Mouse (Mus musculus): ENCODE data around the gene Gm17409. TPM values are rescaled to one million over a fixed set of nuclear protein-coding genes. Genes with fewer than 3 reads are reported as not detected.

Gene Gm17409
- total and polyA plus RNA-seq, 3 experiments: not detected

GRCm38 (mm10) chr2:58486441-58487278, 16.7 kb downstream of the Gm17409 start:
- DNase-seq (ENCODE audit: low spot score): no peak
- TF ChIP-seq GATA2 (IDR thresholded peaks at IDR 0.05; ENCODE audit: borderline replicate concordance, low read depth, low read length): no peak
- TF ChIP-seq POLR2AphosphoS5 (IDR thresholded peaks at IDR 0.05; ENCODE audit: insufficient replicate concordance, low read depth, low read length): no peak
- TF ChIP-seq CTCF (IDR thresholded peaks at IDR 0.05; ENCODE audit: low read depth, low read length): no peak
- TF ChIP-seq TAL1 (conservative IDR thresholded peaks at IDR 0.05; ENCODE audit: low read depth, low read length): no peak
- TF ChIP-seq GATA1 (IDR thresholded peaks at IDR 0.05; ENCODE audit: borderline replicate concordance, low read length): no peak
- peaks cover 61% of the 10 kb centered on the region for H3K9me3 ChIP-seq (replicated peaks)
- H3K4me3 ChIP-seq (ENCODE audit: low read depth, low read length): no peak overlapping the region
- H3K36me3 ChIP-seq (replicated peaks): no peaks in the 10 kb centered on the region
- no peaks in the 10 kb centered on the region for H3K27me3 ChIP-seq (ENCODE audit: insufficient read depth, low read length)
- ATAC-seq (ENCODE audit: extremely low read depth, insufficient number of reproducible peaks, low FRiP score, poor library complexity, severe bottlenecking): no peak
- H3K4me1 ChIP-seq (ENCODE audit: insufficient read depth, low read depth, low read length): no peaks in the 10 kb centered on the region

- Histone ChIP-seq H3K27me3 (ENCODE audit: insufficient read depth, low read length) (no peaks in the 10 kb centered on the region), H3K9me3 (replicated peaks) (peaks cover 61% of the 10 kb centered on the region), H3K36me3 (replicated peaks) (no peaks in the 10 kb centered on the region), H3K4me1 (ENCODE audit: insufficient read depth, low read depth, low read length) (no peaks in the 10 kb centered on the region), H3K4me3 (ENCODE audit: low read depth, low read length) (no peak overlapping the region)
- no peak for ATAC-seq (ENCODE audit: extremely low read depth, insufficient number of reproducible peaks, low FRiP score, poor library complexity, severe bottlenecking)
- no peak for DNase-seq (ENCODE audit: low spot score)
- TF ChIP-seq CTCF (IDR thresholded peaks at IDR 0.05; ENCODE audit: low read depth, low read length) (no peak), POLR2AphosphoS5 (IDR thresholded peaks at IDR 0.05; ENCODE audit: insufficient replicate concordance, low read depth, low read length) (no peak), GATA1 (IDR thresholded peaks at IDR 0.05; ENCODE audit: borderline replicate concordance, low read length) (no peak), GATA2 (IDR thresholded peaks at IDR 0.05; ENCODE audit: borderline replicate concordance, low read depth, low read length) (no peak), TAL1 (conservative IDR thresholded peaks at IDR 0.05; ENCODE audit: low read depth, low read length) (no peak)
Measured at GRCm38 (mm10) chr2:58487279-58487560, 17.3 kb downstream of the Gm17409 start.

- TF ChIP-seq TAL1 (conservative IDR thresholded peaks at IDR 0.05; ENCODE audit: low read depth, low read length): no peak
- TF ChIP-seq CTCF (IDR thresholded peaks at IDR 0.05; ENCODE audit: low read depth, low read length): no peak
- no peak for TF ChIP-seq GATA2 (IDR thresholded peaks at IDR 0.05; ENCODE audit: borderline replicate concordance, low read depth, low read length)
- no peak for TF ChIP-seq GATA1 (IDR thresholded peaks at IDR 0.05; ENCODE audit: borderline replicate concordance, low read length)
- TF ChIP-seq POLR2AphosphoS5 (IDR thresholded peaks at IDR 0.05; ENCODE audit: insufficient replicate concordance, low read depth, low read length): no peak
- no peak for ATAC-seq (ENCODE audit: extremely low read depth, insufficient number of reproducible peaks, low FRiP score, poor library complexity, severe bottlenecking)
- Histone ChIP-seq H3K4me1 (ENCODE audit: insufficient read depth, low read depth, low read length) (no peaks in the 10 kb centered on the region), H3K9me3 (replicated peaks) (peaks cover 64% of the 10 kb centered on the region), H3K36me3 (replicated peaks) (no peaks in the 10 kb centered on the region), H3K27me3 (ENCODE audit: insufficient read depth, low read length) (no peaks in the 10 kb centered on the region), H3K4me3 (ENCODE audit: low read depth, low read length) (no peak overlapping the region)
- no peak for DNase-seq (ENCODE audit: low spot score)
Measured at GRCm38 (mm10) chr2:58488404-58488803, 18.5 kb downstream of the Gm17409 start.

GRCm38 (mm10) chr2:58489275-58489674, 19.4 kb downstream of the Gm17409 start:
- H3K36me3 ChIP-seq (replicated peaks): no peaks in the 10 kb centered on the region
- no peaks in the 10 kb centered on the region for H3K27me3 ChIP-seq (ENCODE audit: insufficient read depth, low read length)
- DNase-seq (ENCODE audit: low spot score) (no peak), ATAC-seq (ENCODE audit: extremely low read depth, insufficient number of reproducible peaks, low FRiP score, poor library complexity, severe bottlenecking) (no peak)
- no peak for TF ChIP-seq GATA1 (IDR thresholded peaks at IDR 0.05; ENCODE audit: borderline replicate concordance, low read length)
- TF ChIP-seq CTCF (IDR thresholded peaks at IDR 0.05; ENCODE audit: low read depth, low read length): no peak
- TF ChIP-seq POLR2AphosphoS5 (IDR thresholded peaks at IDR 0.05; ENCODE audit: insufficient replicate concordance, low read depth, low read length): no peak
- TF ChIP-seq TAL1 (conservative IDR thresholded peaks at IDR 0.05; ENCODE audit: low read depth, low read length): no peak
- peaks cover 59% of the 10 kb centered on the region for H3K9me3 ChIP-seq (replicated peaks)
- no peaks in the 10 kb centered on the region for H3K4me1 ChIP-seq (ENCODE audit: insufficient read depth, low read depth, low read length)
- H3K4me3 ChIP-seq (ENCODE audit: low read depth, low read length): no peak overlapping the region

- H3K27me3 ChIP-seq (ENCODE audit: insufficient read depth, low read length): no peaks in the 10 kb centered on the region
- no peak for DNase-seq (ENCODE audit: low spot score)
- ATAC-seq (ENCODE audit: extremely low read depth, insufficient number of reproducible peaks, low FRiP score, poor library complexity, severe bottlenecking): no peak
- H3K4me3 ChIP-seq (ENCODE audit: low read depth, low read length): no peak overlapping the region
- TF ChIP-seq CTCF (IDR thresholded peaks at IDR 0.05; ENCODE audit: low read depth, low read length) (no peak), GATA2 (IDR thresholded peaks at IDR 0.05; ENCODE audit: borderline replicate concordance, low read depth, low read length) (no peak), TAL1 (conservative IDR thresholded peaks at IDR 0.05; ENCODE audit: low read depth, low read length) (no peak), POLR2AphosphoS5 (IDR thresholded peaks at IDR 0.05; ENCODE audit: insufficient replicate concordance, low read depth, low read length) (no peak), GATA1 (IDR thresholded peaks at IDR 0.05; ENCODE audit: borderline replicate concordance, low read length) (no peak)
- H3K36me3 ChIP-seq (replicated peaks): no peaks in the 10 kb centered on the region
- H3K9me3 ChIP-seq (replicated peaks): peaks cover 33% of the 10 kb centered on the region
- H3K4me1 ChIP-seq (ENCODE audit: insufficient read depth, low read depth, low read length): no peaks in the 10 kb centered on the region
Measured at GRCm38 (mm10) chr2:58493685-58494635, 24.0 kb downstream of the Gm17409 start.

GRCm38 (mm10) chr2:58495271-58495670, 25.4 kb downstream of the Gm17409 start:
- H3K4me1 ChIP-seq (ENCODE audit: insufficient read depth, low read depth, low read length): no peaks in the 10 kb centered on the region
- peaks cover 23% of the 10 kb centered on the region for H3K9me3 ChIP-seq (replicated peaks)
- H3K4me3 ChIP-seq (ENCODE audit: low read depth, low read length): no peak overlapping the region
- H3K27me3 ChIP-seq (ENCODE audit: insufficient read depth, low read length): no peaks in the 10 kb centered on the region
- ATAC-seq (ENCODE audit: extremely low read depth, insufficient number of reproducible peaks, low FRiP score, poor library complexity, severe bottlenecking): no peak
- no peak for TF ChIP-seq GATA2 (IDR thresholded peaks at IDR 0.05; ENCODE audit: borderline replicate concordance, low read depth, low read length)
- H3K36me3 ChIP-seq (replicated peaks): no peaks in the 10 kb centered on the region
- no peak for DNase-seq (ENCODE audit: low spot score)
